Mouse (Mus musculus) megakaryocyte, embryonic 14.5 days (primary cell): ENCODE data around the gene Rtn4.

ENCODE experiments used
- FLI1 ChIP-seq: IDR thresholded peaks from 2 replicates; pipeline ENCODE4 v1.6.1; 2012; ENCODE audit warnings: low read length, inconsistent platforms, mixed read lengths
- GATA1 ChIP-seq: IDR thresholded peaks from 3 replicates; pipeline ENCODE4 v1.6.1; 2012; ENCODE audit warnings: mixed read lengths, low read length, inconsistent platforms, borderline replicate concordance

- TF ChIP-seq GATA1 (no peak), FLI1 (no peak)
Observed at GRCm38 (mm10) chr11:29765063-29765462, 72.3 kb downstream of the Rtn4 start.
